Mouse (Mus musculus): Measurements from ENCODE around the gene Trmo.

The Trmo gene

GRCm38 (mm10) chr4:46370406-46370805 lies 18.8 kb downstream of the Trmo start:
- DNase-seq (ENCODE audit: low spot score) = no peak

GRCm38 (mm10) chr4:46369070-46369469 lies 20.2 kb downstream of the Trmo start:
- no peak for DNase-seq (ENCODE audit: low spot score)

- no peak for DNase-seq (ENCODE audit: low spot score)
These were observed 21.7 kb downstream of the Trmo start for GRCm38 (mm10) chr4:46367487-46367959.

- DNase-seq (ENCODE audit: low spot score) = no peak
These were observed 24.9 kb downstream of the Trmo start for GRCm38 (mm10) chr4:46364360-46364759.

- DNase-seq (ENCODE audit: low spot score) = no peak
These were observed 28.0 kb downstream of the Trmo start for GRCm38 (mm10) chr4:46361258-46361657.

- DNase-seq (ENCODE audit: low spot score) = no peak
These were observed 29.5 kb downstream of the Trmo start for GRCm38 (mm10) chr4:46359539-46360253.

GRCm38 (mm10) chr4:46356351-46357133 lies 32.7 kb downstream of the Trmo start:
- DNase-seq (ENCODE audit: low spot score) = peak; percentile 31

- no peak for DNase-seq (ENCODE audit: low spot score)
These were observed 36.2 kb downstream of the Trmo start for GRCm38 (mm10) chr4:46353045-46353444.

GRCm38 (mm10) chr4:46349530-46349929 lies 39.7 kb downstream of the Trmo start:
- DNase-seq (ENCODE audit: low spot score) = no peak

GRCm38 (mm10) chr4:46348897-46349296 lies 40.3 kb downstream of the Trmo start:
- no peak for DNase-seq (ENCODE audit: low spot score)

GRCm38 (mm10) chr4:46347580-46348515 lies 41.4 kb downstream of the Trmo start:
- DNase-seq (ENCODE audit: low spot score) = no peak

GRCm38 (mm10) chr4:46347141-46347540 lies 42.1 kb downstream of the Trmo start:
- DNase-seq (ENCODE audit: low spot score) = no peak

GRCm38 (mm10) chr4:46346221-46346620 lies 43.0 kb downstream of the Trmo start:
- no peak for DNase-seq (ENCODE audit: low spot score)

GRCm38 (mm10) chr4:46345773-46346100 lies 43.5 kb downstream of the Trmo start:
- no peak for DNase-seq (ENCODE audit: low spot score)

- DNase-seq (ENCODE audit: low spot score) = no peak
These were observed 44.0 kb downstream of the Trmo start for GRCm38 (mm10) chr4:46345056-46345772.

- DNase-seq (ENCODE audit: low spot score) = no peak
These were observed 44.9 kb downstream of the Trmo start for GRCm38 (mm10) chr4:46344288-46344687.

GRCm38 (mm10) chr4:46343596-46344260 lies 45.5 kb downstream of the Trmo start, which contains the start of gene Foxe1:
Gene Foxe1 (plus strand): TSS chr4:46343609.
- DNase-seq (ENCODE audit: low spot score) = no peak

- DNase-seq (ENCODE audit: low spot score) = no peak
These were observed 46.4 kb downstream of the Trmo start for GRCm38 (mm10) chr4:46342711-46343286.

GRCm38 (mm10) chr4:46341831-46342680 lies 47.2 kb downstream of the Trmo start:
- no peak for DNase-seq (ENCODE audit: low spot score)

- DNase-seq (ENCODE audit: low spot score) = no peak
These were observed 49.7 kb downstream of the Trmo start for GRCm38 (mm10) chr4:46339584-46339983.

Measured in ovary, postnatal 14 days (tissue).